Mouse (Mus musculus) embryo, embryonic 11 days (tissue): Measurements from ENCODE around the gene Zfp949.

Experiments used
- DNase-seq: peaks from one replicate; pipeline ENCODE4 v3.0.0-alpha.2; 2015

Gene Zfp949

DNA sequence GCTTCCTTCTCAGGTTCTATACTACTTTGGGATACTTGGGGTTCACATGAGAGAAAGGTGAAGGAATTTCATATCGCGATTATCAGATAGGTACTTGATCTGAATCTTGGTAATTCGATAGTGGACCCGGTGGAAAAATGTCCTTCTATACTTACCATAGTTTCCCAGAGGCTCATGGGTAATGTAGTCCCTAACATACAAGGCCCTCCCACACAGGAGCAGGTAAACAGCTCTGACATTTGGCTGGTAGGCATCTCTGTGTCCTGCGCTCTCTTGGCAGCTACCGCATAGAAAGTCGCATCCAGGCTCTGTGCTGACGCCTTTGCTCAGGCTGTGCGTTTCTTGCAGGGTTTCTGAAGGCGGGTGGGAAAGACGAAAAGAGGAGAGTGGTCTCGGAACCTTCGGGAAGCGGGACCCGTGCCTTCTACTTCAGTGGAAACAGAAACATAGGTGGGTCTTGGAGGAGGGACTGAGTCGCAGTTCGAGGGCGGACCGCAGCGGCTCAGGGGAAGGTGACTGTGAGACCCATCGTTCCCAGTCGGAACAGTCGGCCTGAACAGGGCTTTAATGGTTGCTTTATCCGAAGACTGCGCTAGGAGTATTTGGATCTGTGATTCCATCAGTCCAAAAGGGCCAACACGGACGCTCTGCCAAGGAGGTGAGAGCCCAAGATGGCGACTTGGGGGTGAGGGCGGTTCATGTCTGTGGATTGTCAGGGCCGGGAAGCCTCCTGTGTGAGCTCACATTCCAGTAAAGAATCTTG, at the start of gene Zfp949:
Gene Zfp949 (plus strand): TSS at position 170 of the 763 bp plus-strand sequence.
- DNase-seq = peak; percentile 90

DNA sequence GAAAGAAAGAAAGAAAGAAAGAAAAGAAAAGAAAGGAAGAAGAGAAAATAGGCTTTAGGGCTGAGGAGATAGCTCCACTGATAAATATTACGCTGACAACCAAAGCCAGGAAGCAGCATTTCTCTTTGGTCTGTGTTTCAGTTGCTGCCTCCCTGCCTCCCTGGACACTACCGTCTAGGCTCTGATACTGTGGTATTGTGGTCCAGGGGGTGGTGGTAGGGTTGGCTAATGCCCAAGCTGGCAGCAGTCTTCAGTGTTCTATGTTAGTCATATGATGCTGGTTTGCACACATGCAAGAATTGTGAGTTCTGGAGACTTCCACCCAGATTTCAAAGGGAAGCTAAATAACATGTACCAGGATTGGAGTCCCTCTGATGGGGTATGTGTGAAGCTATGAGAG, 47.7 kb upstream of the Zfp949 start:
- no peak for DNase-seq

DNA sequence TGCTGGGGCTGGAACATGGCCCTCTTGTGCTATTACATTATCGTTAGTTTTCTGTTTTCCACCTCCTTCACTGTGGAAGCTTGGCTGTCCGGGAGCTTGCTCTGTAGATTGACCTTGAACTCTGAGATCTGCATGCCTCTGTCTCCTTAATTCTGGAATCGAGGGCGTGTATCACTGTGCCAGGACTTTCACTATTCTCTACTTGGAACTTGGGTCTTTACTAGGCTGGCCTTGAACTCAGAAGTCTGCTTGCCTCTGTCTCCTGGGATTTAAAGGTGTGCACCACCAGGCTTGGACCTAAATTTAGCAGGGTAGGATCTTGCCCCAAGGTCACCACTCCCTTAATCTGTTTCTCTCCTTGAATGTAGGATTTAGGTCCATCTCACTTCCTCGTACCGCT, 46.0 kb upstream of the Zfp949 start:
- DNase-seq = no peak

DNA sequence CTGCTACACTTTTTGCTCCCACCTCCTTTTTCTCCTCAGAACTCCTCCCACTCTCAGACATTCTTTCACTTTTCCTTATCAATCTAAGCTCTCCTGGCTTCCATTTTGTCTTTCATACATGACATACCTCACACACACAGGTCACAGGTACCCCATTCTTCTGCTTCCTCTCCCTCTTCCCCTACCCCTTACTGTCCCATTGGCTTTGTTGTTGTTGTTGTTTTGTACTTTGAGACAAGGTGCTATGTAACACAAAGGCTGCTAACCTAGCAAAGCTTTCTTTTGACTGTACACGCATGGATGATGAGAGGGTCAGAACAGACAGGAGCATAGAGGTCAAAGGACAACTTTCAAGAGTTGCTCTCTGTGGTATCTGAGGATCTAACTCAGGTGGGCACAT, 32.3 kb upstream of the Zfp949 start:
- DNase-seq = no peak

DNA sequence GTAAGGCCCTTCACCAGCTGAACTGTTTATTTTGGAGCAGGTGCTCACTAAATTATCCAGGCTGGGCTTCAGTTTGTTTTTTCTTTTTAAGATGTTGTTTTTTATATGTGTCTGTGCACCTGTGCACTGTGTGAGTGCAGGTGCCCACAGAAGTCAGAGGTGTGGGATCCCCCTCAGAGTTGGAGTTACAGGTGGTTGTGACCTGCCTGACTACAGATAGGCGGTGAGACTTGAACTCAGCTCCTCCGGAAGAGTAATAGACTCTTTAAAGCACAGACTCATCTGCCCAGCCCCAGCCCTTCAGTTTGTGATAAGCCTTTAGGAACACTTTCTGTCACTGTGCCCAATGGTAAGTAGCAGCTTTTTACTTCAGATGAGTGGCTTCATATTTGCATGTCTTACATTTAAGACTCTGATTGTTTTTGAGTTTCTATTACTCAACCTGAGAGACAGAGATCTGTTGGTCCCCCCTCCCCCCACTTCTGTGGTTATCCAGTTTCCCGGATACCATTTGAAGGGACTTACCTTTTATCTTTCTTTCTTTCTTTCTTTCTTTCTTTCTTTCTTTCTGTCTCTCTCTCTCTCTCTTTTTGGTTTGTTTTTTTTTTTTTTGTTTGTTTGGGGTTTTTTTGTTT, 31.3 kb upstream of the Zfp949 start:
- DNase-seq = no peak

DNA sequence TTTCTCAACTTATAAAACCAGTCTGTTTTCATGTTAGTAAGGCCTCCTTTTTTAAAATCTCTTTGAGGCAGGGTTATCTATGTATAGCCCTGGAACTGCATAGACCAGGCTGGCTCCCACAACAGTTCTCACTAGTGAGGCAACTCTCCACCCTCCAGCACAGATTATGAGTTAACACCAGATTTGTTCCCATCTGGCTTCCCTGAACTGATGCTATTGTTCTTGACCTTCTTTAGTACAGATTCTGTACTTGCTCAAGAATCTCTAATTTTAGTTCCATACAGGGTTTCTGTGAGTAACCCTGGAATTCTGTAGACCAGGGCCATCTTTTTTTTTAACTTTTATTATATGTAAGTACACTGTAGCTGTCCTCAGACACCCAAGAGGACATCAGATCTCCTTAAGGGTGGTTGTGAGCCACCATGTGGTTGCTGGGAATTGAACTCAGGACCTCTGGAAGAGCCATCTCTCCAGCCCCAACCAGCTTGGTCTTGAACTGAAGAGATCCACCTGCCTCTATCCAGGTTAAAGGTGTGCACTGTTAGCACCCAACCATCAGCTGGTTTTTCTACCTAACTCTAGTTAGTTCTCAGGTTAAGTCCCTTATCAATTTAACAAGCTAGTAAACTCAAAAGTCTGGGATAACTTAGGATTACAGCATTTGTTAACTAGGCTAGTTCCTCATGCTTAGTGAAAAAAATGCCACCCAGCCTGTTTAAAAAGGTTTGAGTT, 28.3 kb upstream of the Zfp949 start:
- DNase-seq = peak; percentile 13

DNA sequence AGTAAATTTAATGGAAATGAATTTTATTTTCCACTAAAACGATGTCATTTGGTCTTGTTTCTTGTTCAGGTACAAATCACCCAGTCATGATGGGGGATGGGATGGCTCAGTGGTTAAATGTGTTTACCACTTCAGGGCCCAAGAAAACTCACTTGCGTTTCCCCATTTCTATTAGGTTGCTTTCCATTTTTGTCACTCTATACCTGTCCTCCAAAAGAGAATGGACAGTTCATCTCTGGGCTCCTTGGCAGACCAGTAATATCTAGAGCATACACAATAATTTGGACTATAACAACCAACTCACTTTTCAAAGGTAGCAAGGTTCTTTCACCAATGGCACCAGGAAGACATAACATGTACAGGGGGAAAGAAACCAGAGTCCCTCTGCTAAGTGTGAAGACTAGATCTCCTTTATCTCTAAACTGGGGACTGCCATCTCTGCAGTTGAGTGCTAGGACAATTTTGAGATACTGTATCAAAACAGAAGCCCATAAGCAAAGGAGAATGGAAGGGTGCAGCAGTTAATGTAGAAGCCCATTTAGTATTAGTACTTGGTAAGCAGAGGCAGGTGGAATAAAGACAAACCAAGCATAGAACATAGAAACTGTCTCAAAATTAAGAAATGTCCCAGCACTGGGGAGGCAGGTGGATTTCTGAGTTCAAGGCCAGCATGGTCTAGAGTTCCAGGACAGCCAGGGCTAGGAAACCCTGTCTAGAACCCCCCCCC, 27.5 kb upstream of the Zfp949 start:
- peak; percentile 30 for DNase-seq

DNA sequence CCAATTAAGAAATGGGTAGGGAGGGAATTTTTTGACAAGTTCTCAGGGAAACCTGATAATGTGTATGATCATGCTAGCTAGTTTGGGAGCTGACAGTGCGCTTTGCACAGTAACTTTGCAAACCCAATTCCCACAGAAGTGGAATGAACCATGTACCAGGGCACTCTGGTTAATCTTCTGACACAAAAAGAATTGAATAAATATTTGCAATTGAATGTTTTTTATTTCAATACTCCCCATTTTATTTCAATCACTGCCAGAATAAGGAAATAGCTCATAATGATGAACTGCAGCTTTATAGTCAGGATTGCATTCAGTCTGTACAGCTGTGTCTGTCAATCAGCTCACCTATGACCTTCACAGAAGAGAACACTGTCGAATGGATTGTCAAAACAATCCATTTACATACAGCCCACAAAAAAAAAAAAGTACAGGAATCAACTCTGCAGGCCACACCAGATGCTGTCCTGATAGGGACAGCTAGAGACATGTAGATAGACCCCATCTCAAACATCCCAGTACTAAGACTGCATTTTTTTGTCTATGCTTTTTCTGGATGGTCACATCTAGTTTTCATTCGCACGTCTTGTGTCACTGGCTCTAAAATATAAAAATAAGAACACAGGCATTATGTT, 26.9 kb upstream of the Zfp949 start:
- DNase-seq = no peak

DNA sequence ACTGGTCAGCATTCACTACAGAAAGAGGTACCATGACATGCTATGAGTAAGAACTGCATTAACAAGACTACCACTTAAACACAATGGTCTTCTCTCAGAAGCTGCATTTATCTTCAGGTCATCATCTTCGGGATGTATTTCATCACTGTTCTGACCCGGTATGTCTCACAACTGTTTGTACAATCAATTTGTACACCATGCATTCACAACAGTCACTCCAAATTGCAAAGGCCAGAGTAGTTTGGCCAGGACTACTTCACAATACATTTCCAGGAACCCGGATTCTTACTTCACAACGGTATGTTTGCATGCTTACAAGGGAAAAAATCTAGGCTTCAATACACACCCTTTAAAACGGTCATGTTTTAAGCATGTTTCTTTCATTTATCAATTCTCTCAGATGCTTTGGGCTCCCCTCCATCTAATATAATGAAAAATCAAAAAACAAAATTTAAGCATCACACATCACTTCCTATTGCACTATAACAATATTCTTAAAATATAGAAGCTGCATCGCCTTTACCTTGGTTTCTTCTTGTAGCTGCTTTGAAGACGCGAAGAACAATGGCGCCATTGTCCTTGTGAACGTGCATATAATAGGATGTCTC, 25.8 kb upstream of the Zfp949 start:
- DNase-seq = no peak

DNA sequence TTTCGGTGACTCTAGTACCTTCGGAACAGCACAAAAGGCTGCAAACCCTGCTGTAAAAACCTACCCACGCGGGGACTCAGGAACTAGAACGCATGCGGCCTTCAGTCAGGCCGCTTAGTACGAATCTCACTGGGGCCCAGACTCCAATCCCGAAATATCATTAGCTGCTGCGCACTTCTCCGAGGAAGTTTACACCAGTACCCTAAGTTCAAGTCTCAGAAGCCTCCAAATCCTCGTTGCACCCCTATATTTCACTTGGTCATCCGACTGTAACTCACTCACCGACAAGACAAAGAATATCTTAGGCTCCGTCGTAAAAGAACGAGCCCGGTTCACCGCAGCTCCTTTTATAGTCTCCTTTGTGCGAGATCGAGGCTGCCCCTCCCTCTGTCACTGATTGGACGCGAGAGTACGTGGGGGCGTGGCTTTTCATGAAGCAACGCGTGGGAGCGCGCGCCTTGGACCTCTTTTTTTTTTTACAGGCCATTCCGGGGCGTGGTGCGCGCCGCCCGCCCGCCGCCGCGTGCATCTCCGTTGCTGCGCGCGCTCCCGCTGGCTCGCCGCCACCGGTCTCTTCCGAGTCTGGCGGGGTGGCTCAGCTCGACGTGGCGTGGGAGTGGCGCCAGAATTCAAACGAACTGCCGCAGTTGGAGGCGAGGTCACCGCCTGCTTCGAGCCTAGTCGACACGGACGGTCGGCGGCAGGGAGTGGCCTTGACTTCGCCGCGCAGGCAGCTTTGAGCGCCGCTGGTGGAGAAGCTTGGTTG, 25.1 kb upstream of the Zfp949 start:
- peak; percentile 100 for DNase-seq

DNA sequence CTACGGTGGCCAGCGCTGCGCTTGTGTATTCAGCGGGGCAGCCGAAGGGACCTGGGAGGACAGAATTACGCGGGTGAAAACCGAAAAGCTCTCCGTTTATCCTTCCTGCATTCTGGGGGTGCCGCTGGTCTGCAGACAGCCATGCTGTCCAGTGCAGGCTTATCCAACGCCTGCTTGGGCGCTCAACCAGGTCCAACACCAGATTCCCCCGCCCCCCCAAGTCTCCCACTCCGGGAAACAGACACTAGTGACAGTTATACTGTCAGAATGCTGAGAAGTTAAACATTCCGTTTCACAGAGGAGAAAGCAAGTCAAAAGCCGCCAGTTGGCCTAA, 24.5 kb upstream of the Zfp949 start:
- DNase-seq = no peak

DNA sequence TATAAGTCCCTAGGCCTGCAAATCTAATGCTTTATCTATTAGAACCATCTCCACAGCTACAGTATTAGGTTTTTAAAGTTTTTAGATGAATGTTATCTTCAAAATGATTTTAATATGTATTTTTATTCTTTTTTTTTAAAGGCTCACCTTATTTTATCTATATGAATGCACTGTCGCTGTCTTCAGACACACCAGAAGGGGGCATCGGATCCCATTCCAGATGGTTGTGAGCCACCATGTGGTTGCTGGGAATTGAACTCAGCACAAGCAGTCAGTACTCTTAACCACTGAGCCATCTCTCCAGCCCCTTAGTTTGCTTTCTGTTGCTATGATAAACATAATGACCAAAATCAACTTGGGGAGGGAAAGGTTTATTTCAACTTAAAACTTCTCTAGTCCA, 23.5 kb upstream of the Zfp949 start:
- no peak for DNase-seq

DNA sequence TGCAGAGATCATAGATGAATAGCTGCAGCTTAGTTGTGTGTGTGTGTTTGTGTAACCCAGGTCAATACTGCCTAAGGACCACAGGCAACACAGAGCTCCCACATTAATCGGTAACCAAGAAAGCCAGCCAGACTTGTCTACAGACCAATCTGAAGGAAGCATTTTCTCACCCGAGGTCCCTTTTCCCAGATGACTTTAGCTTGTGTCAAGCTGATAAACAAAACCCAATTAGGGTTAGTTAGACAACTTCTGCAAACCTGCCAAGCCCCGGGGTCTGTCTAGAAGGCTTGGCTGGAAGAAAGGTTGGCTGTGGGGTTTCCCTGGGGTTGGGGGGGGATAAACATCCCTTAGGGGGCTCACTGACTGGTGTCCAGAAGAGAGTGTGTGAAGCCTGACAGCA, 23.0 kb upstream of the Zfp949 start:
- DNase-seq = no peak

DNA sequence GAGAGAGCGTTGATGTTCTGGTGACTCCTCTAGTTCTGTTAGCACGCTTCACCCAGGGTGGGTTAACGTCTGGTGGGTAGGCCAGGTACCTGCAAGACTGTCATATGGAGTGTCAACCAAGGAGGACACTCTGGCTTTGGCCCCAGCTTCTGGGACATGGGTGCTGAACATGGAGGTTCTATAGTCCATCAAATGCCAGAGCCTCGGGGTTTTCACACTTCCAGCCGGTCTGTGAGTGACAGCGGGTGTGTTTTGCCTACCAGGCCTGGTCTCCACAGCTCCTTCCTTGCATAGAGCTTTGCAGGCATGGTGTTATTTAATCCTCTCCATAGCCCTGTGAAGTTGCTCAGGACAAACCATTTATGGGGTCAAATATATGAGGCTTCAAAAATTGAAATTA, 22.5 kb upstream of the Zfp949 start:
- DNase-seq = no peak

DNA sequence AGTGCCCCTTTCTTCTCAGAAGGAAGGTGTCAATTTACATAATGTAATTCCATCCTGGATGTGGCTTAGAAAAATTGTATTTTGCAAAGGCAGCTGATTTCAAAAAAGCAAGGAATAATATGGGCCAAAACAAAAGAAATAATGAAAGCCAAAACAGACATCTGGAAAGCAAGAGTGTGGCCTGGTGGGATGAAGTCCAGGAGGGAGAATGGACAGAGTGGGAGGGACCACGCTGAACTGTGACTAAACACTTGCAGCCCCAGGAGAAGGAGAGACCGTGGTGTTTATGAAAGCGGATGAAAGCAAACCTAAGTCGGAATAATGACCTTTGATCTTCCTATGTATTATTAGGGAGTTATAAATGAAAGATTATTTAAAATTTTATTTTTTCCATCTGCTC, 19.9 kb upstream of the Zfp949 start:
- no peak for DNase-seq

DNA sequence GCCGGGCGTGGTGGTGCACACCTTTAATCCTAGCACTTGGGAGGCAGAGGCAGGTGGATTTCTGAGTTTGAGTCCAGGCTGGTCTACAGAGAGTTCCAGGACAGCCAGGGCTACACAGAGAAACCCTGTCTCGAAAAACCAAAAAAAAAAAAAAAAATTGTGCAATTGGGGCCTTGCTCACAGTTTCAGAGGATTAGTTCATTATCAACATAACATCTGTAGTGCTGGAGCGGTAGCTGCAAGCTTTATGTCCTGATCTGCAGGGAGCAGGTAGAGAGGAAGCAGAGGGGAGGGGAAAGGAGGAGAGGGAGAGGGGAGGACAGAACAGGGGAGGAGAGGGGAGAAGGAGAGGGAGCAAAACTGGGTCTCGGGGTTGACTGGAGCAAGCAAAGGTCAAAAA, 19.1 kb upstream of the Zfp949 start:
- DNase-seq = no peak

DNA sequence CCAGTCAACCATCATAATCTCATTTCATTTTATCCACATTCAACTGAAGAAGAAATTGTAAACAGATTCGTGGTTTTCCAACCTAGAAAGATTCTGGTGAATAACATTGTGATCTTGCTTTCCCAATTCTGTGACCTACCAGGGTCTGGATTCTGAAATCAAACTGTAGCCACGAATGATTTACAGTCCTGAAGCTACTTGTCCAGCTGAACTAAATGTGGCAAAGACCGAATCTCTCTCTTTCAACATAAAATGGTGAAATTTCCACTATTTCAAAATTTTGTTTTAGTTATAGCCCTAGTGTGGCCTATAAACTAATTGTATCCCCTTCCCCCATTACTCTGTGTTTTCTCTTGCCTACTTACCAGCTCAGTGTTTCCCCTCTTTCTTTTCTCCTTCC, 18.2 kb upstream of the Zfp949 start:
- no peak for DNase-seq

DNA sequence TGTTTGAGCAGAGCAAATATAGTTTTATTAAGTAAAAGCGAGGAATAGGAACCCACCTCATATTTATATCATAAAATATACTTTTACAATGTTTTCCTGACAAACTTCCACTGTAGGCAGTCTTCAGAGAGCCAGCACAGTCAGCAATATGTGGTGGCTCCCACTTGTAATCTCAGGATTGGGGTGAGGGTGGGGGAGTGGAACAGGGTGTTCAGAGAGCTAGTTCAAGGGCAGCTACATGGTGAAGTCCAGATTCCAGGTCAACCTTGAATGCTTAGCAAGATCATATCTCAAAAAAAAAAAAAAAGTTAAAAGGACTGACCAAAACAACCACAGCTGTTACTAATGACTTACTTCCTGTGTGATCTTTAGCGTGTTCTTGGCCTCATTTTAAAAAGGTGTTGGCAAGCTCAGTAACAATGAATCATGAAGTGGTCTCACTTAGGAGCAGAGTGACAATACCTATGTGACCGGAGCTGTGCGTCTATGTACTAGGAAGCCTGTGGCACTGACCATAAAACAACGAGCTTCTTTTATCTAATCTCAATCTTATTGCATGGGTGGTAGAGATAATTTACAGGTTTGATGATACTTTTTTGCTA, 17.7 kb upstream of the Zfp949 start:
- no peak for DNase-seq

DNA sequence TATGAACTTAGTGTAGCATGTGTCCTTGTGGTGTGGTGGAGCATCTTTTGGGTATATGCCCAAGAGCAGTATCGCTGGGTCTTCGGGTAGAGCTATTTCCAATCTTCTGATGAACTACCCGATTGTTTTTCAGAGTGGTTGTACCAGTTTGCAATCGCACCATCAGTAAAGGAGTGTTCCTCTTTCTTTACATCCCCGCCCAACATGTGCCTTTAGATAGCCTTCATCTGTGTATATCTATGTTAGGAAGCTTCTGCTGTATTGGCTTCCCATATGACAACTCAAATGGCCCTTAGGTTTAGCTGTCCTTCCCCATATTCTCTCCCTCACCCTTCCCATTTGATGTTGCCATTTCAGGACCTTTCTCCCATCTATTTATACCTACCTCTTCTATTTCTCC, 13.7 kb upstream of the Zfp949 start:
- no peak for DNase-seq

DNA sequence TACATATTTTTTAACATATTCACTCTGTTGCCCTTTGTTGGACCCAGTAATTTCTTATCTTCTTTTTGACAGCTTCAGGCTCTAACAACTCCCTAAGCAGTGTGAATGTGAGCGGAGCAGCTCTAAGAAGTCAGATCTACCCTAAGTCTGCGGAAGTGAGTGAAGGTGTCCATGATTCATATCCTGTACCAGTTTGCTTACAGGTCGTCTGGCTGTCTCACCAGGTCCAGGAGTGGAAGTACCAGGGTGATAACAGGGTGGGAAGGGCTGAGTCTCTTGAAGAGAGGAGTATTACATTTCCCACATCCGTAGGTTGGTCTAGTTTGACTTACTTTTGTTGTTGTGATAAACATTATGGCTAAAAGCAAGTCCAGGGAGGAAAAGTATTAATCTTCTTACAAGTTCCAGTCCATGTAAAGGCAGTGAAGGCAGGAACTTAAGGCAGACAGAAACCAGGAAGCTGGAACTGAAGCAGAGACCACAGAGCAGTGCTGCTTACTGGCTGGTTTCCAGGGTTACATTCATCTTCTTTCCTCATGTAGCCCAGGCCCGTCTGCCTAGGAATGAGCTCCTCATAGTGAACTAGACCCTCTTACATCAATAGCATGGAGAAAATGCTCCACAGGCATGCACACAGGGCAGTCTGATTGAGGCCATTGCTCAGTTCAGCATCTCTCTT, 8.1 kb upstream of the Zfp949 start:
- DNase-seq = no peak

DNA sequence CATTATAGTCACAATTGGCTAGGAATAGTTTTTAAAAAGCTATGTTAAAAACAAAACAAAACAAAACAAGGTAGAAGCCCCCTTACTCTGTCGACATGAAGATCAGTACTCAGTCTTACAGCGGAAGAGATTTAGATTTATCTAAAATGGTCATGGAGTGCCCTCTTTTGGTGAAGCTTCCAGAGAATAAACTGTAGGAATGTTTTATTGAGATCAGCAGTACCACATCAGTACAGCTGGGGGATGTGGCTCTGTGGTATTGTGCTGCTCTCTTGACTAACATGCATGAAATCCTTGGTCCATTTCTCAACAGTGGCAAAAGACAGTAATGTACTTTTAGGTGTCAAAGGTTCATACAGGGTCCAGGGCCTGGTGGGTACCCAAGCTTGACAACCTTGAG, 5.0 kb upstream of the Zfp949 start:
- DNase-seq = peak; percentile 55
